Mouse (Mus musculus) spleen, postnatal 36 days (tissue): ENCODE data around the gene Mroh2a.

Experiments used
- DNase-seq, 2 experiments: peaks; one replicate each; pipeline ENCODE4 v3.0.0; 2022; ENCODE audit warnings: low spot score in 2 of 2, mixed read lengths in 1 of 2

Gene Mroh2a

DNA sequence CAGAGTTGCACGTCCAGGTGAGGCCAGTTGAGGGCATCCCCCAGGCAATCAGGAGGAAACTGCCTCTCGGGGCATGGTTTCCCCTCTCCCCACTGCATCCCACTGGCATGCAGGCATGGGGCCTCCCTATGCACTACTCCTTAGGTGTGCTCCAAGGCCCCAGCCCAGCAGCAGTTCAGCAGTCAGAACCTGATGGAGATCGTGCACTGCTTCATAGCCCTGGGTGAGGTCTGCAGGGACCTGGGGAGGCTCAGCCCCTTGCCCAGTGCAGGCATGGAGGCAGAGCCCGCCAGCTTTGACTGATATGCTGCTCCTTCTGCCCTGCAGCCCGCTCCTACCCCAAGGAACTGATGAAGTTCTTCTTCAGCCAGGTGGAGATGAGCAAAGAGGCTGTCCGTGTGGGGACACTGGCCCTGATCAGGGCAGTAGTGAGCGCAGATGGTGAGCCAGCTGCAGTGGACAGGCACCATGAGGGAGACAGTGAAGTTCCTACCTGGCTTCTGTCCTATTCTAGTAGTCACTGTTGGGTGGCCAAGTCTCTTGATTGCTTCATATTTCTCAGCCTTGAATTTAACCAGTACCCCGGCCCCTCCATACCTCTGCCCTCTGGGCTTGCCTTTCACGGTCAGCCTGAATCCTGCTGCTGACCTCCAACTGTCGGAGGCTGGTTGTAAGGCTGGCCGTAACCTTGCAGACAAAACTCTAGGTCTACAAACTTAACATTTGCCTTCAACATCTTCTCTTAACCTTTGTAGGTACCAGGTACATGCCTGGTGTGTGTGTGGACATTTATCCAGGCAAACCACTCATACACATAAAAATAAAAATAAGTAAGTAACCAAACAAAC, 8.5 kb downstream of the Mroh2a start:
- DNase-seq = no peak

- no peak for DNase-seq
Observed at GRCm38 (mm10) chr1:88235894-88236415, 9.2 kb downstream of the Mroh2a start.

- no peak for DNase-seq
Observed at GRCm38 (mm10) chr1:88237311-88237710, 10.5 kb downstream of the Mroh2a start.

- DNase-seq = no peak
Observed at GRCm38 (mm10) chr1:88238771-88239170, 12.0 kb downstream of the Mroh2a start.

DNA sequence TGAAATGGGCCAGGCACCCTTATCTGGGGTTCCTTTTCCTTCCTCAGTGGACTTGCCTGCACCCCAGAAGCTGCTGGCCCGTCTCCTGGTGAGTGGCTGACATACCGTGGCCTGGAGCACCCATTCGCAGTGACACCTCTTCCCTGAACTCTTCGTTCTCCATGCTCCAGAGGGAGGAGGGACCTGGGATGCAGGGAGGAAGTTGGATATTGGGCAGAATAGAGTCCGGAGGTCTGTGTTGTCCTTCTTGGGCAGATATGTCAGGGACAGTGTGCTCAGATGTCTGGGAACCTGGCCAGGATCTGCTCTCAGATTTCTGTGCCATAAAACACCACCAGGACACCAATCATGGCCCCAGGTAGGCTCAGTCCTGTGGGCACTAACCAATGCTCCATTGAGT, 13.3 kb downstream of the Mroh2a start:
- DNase-seq = no peak

- DNase-seq = no peak
Observed at GRCm38 (mm10) chr1:88240579-88240978, 13.8 kb downstream of the Mroh2a start.

DNA sequence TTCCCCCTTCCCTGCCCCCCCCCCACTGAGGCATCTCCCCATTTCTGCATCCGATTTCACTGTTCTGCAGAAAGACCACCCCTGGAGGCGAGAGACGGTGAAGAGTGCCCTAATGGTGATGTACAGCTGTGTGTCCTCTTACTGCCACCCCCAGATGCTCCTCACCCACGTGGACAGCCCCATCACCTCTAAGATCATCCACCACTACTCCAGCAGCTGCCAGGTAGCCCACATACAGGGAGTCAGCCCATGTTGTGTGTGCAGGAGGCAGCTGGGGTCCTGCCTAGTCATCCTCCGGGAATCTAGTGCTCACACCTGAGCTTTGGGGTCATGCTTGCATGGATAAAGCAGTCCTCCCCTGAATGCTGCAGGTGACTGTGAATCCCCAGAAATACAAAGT, 17.1 kb downstream of the Mroh2a start:
- no peak for DNase-seq

DNA sequence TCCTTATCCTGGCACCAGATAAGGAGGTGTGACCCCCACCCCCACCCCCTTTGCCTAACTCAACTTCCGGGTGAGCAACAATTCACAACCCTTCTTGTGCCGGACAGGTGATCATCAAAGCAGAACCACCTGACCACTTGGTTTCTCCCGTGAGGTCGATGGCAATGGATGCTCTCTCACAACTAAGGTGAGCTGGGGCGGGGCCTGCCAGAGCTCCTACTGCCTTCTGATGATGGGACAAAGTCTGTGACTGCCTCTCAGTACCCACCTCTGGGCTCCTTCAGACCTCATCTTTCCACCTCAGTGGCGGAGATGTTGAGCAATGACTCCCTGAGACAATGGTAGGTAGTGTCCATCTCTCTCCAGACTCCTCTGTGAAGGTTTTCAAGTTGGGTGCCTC, 19.1 kb downstream of the Mroh2a start:
- DNase-seq = no peak

GRCm38 (mm10) chr1:88246386-88246785, 19.6 kb downstream of the Mroh2a start:
- no peak for DNase-seq

GRCm38 (mm10) chr1:88247660-88248059, 20.9 kb downstream of the Mroh2a start:
- DNase-seq = no peak

DNA sequence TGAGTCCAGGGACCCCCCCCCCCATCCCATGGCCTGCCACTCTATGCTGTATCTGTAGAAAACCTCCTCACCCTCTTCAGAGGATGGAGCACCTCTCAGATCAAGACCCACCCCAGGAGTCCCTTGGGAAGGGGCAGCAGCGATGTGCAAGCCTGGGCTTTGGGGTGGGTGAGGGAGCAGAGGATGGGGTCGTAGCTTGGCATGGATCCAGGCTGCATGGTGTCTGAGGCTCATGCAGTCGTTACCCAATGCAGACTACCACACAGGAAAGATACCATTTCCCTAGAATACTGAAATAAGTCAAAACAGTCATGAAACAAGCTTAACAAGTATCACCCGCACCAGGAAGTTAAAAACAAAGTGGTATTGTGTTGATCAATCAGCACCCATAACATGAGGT, 21.9 kb downstream of the Mroh2a start:
- DNase-seq = no peak

DNA sequence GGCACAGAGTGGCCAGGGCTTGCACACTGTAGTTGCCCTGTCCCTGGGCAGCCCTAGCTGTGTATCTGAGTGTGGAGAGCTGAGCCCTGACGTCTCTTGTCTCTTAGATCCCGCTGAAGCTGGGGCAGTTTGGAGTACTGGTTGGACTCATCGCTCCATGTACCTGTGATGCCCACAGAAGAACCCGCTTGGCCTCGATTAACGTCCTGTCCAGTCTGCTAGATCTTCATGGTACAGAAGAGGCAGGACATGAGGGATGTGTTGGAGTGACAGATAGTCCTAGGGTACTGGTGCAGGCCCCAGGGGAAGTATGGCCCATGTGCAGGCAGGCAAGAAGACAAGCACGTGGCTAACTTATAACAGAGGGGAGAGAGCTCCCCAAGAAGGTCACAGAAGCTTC, 22.8 kb downstream of the Mroh2a start:
- DNase-seq = no peak

- no peak for DNase-seq
Observed at GRCm38 (mm10) chr1:88250023-88250422, 23.2 kb downstream of the Mroh2a start.

- no peak for DNase-seq
Observed at GRCm38 (mm10) chr1:88253106-88253505, 26.3 kb downstream of the Mroh2a start.

DNA sequence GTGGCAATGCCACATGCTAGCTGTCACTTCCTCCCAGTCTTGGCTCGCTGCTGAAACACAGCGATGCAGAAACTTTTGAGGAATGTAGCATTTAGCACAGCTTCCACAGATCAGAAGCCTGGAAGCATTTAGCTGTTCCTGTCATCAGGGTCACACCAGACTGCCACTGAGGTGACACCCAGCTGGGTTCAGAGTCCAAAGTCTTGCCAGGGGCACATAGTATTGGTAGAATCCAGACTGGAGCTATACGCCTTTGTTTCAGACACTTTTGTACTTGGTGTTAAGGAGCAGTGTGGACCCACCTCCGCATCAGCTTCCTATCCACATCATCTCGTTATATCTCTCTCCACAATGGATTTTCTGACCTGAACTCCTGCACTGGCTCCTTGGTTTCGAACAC, 26.8 kb downstream of the Mroh2a start:
- DNase-seq = no peak

GRCm38 (mm10) chr1:88254793-88255465, 28.1 kb downstream of the Mroh2a start:
- no peak for DNase-seq

DNA sequence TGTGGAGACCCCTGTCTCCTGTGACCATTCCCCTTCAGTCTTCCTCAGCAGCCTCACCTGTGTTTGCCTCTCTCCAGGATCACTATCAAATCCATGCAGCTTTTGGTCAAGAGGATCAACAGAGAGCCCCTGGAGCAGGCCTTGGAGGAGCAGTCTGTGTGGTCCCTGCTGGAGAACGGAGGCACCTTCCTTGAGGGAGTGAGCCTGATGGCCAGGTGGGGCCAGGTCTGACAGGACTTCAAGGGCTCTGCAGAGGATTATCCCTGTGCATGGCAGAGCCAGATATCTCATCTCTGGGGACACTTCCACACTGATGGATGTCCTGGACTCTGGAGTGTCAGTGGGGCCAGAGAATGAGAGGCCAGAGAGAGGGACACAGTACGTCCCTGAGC, 28.7 kb downstream of the Mroh2a start:
- DNase-seq = no peak

DNA sequence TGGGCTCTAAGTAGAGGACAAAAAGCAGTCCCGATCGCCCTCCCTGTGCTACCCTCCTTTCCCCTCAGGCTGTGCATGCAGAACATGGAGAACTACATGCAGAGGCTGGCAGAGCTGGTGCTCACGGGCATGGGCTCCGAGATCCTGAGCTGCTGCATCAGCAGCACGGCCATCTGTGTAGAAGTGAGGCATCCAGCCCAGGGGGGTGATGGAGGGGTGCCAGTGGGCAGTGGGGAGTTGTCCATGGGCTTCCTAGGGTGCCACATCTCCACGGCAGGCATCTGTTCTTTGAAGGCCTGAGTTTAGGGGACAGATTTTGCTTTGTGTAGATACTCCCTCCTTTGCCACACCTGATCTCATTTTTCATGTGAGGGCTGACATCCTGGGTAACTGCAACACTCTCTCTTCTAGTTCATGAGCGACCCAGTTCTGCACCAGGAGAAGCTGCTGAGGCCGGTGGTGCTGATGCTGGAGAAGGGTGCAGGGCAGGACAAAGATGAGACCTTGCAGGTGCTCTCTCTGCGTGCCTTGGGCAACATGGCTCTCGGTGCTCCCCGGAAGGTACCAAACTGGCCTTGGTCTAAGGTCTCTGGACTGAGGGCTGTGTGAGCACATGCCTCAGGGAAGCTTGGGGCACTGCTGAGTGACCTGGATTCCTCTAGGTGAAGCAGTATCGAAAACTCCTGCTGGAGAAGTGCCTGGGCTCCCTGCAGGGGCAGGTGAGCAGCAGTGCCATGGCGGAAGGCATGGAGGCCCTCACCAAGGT, 29.4 kb downstream of the Mroh2a start:
- DNase-seq = no peak

GRCm38 (mm10) chr1:88256886-88257663, 30.3 kb downstream of the Mroh2a start:
- no peak for DNase-seq

DNA sequence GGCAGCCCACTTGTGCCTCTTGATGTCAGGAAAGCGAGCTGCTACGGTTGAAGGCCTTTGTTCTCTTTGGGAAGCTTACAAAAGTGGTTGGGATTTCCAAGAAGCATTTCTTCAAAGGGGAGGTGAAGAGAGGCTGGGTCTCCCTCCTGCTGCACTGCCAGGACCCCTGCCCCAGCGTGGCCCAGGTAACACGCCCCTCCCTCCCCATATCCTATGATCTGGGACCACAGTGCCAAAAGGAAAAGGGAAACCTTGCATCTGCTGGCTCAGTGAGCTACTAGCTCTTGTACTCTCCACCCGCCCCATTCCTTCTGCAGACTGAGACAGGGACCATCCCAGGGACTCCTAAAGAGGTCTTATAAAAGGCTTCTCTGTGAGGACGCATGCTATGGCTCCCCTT, 30.9 kb downstream of the Mroh2a start:
- no peak for DNase-seq

- no peak for DNase-seq
Observed at GRCm38 (mm10) chr1:88258361-88258760, 31.6 kb downstream of the Mroh2a start.
